In genomic region chr3:101500393-101501051, GRCm38 (mm10) we compare ENCODE assay signal across 12 mouse cellular contexts.
A peak's percentile ranks its signal among the peaks of the same experiment; 100 is the strongest.
DNase-seq lines count a peak whose midpoint lies in the region; ATAC-seq lines count a peak whose summit lies in the region.
"Had no signal": no experiment of that assay in that cellular context is flagged by ENCODE, and none has a peak within 500 bp of the region (broad histone marks: within the 10 kb centered on the region; RNA-seq: fewer than 3 reads in every experiment).

No protein-coding gene starts in this region.

- no peak overlapping the region for H3K9ac ChIP-seq in kidney, embryonic 14.5 days (ENCODE audit: low read depth, low read length)
- H3K9ac ChIP-seq: liver, embryonic 15.5 days had no signal

- peaks cover 6% of the 10 kb centered on the region; the same call in 1 of the 2 replicates for H3K4me1 ChIP-seq in kidney, embryonic 14.5 days (ENCODE audit: control insufficient read depth, insufficient read depth, low read length)
- H3K4me1 ChIP-seq in brown adipose tissue, adult 24 weeks (ENCODE audit: control insufficient read depth, insufficient read depth, insufficient read length, low read length) = peaks cover 16% of the 10 kb centered on the region; the same call in 1 of the 2 replicates
- H3K4me1 ChIP-seq in embryonic facial prominence, embryonic 10.5 days = peaks cover 31% of the 10 kb centered on the region
- H3K4me1 ChIP-seq: liver, embryonic 15.5 days had no signal

- 68% methylated on average over 11 of the region's 11 CpGs for WGBS in kidney, embryonic 14.5 days
- 63% methylated on average over 11 of the region's 11 CpGs for WGBS in embryonic facial prominence, embryonic 10.5 days

- H3K9me3 ChIP-seq in kidney, embryonic 14.5 days (ENCODE audit: control insufficient read depth, low read length) = no peaks in the 10 kb centered on the region
- no peaks in the 10 kb centered on the region for H3K9me3 ChIP-seq in embryonic facial prominence, embryonic 10.5 days
- H3K9me3 ChIP-seq: liver, embryonic 15.5 days had no signal

- H3K36me3 ChIP-seq in kidney, embryonic 14.5 days (ENCODE audit: control insufficient read depth, insufficient read depth, low read length) = no peaks in the 10 kb centered on the region
- H3K36me3 ChIP-seq in embryonic facial prominence, embryonic 10.5 days (replicated peaks) = no peaks in the 10 kb centered on the region
- H3K36me3 ChIP-seq: liver, embryonic 15.5 days had no signal

- no peak for ATAC-seq in kidney, embryonic 14.5 days (ENCODE audit: low FRiP score, low TSS enrichment)
- no peak for ATAC-seq in cerebellum, adult (ENCODE audit: insufficient number of reproducible peaks, low FRiP score, low TSS enrichment)
- ATAC-seq: CD4-positive, CD25-positive, alpha-beta regulatory T cell, adult 4 months had no signal

- H3K4me3 ChIP-seq in kidney, embryonic 14.5 days (ENCODE audit: low read length) = no peak overlapping the region
- H3K4me3 ChIP-seq in brown adipose tissue, adult 24 weeks (ENCODE audit: insufficient read depth, low read depth, low read length) = no peak overlapping the region
- no peak overlapping the region for H3K4me3 ChIP-seq in embryonic facial prominence, embryonic 10.5 days
- H3K4me3 ChIP-seq: liver, embryonic 15.5 days had no signal

- H3K27ac ChIP-seq in kidney, embryonic 14.5 days (ENCODE audit: low read depth, low read length) = no peak overlapping the region
- H3K27ac ChIP-seq in brown adipose tissue, adult 24 weeks (replicated peaks; ENCODE audit: low read depth, low read length) = peak overlapping the region; percentile 46
- H3K27ac ChIP-seq in embryonic facial prominence, embryonic 10.5 days (replicated peaks) = no peak overlapping the region
- H3K27ac ChIP-seq: liver, embryonic 15.5 days had no signal

- peak; percentile 71 for DNase-seq in kidney, adult 18-20 months
- DNase-seq in heart, postnatal 4 days = peak; percentile 66
- DNase-seq in lung, postnatal 25 days (ENCODE audit: low spot score) = peak; percentile 82
- DNase-seq in embryonic facial prominence, embryonic 10.5 days (ENCODE audit: low spot score) = no peak
- DNase-seq in frontal cortex, adult 2 months (ENCODE audit: extremely low spot score in 1 of 2, low spot score in 1 of 2) = no peak
- DNase-seq: cerebellum, adult 11 months; gastrocnemius, postnatal 25 days had no signal

- no peak overlapping the region for H3K4me2 ChIP-seq in kidney, embryonic 14.5 days (replicated peaks; ENCODE audit: low read depth, low read length)
- H3K4me2 ChIP-seq: liver, embryonic 15.5 days had no signal

- H3K27me3 ChIP-seq in kidney, embryonic 14.5 days (ENCODE audit: control insufficient read depth, insufficient read depth, low read length) = no peaks in the 10 kb centered on the region
- peaks cover 44% of the 10 kb centered on the region for H3K27me3 ChIP-seq in embryonic facial prominence, embryonic 10.5 days (replicated peaks; ENCODE audit: low read depth, poor library complexity, severe bottlenecking)
- H3K27me3 ChIP-seq: liver, embryonic 15.5 days had no signal

Comparison
In these comparisons a context has a peak if more than half of its experiments do, and no peak if none do; other contexts are left out.
1. DNase-seq: peak in kidney, adult 18-20 months (single experiment), heart, postnatal 4 days (single experiment) and lung, postnatal 25 days (single experiment); none in embryonic facial prominence, embryonic 10.5 days (single experiment) and frontal cortex, adult 2 months (0 of 2).